Mouse (Mus musculus) spleen, adult 2 months (tissue): ENCODE data around the gene Ggact.

Experiments
- CTCF ChIP-seq: fragments of 200-500 bp; IDR thresholded peaks from 2 replicates; pipeline ENCODE4 v1.5.1; 2011; ENCODE audit warnings: mild to moderate bottlenecking, inconsistent platforms; ENCODE audit not compliant: insufficient read depth, insufficient read length, insufficient replicate concordance; ENCODE audit errors: extremely low read depth
- POLR2A ChIP-seq: fragments of 200-500 bp; IDR thresholded peaks from 2 replicates; pipeline ENCODE4 v1.6.1; 2011; ENCODE audit warnings: low read depth, low read length, inconsistent platforms

DNA sequence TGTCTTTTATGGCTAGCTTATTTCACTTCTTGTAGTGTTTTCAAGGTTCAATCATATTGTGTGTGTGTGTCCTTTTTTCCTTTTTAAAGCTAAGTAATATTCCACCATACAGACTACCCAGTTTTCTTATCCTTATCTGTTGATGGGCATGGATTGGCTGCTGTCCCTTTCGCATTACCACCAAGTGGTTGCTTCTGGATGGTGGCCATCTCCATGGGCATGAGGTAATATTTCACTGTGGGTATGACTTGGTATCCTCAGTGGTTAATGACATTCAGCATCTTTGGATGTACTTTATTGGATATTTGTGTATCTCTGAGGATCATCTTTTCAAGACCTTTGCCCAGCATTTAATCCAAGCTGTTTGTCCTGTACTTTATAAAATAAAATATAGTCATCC is 17.5 kb downstream of the Ggact start:
- TF ChIP-seq POLR2A (no peak), CTCF (no peak)
